Mouse (Mus musculus) spleen, adult 2 months (tissue): ENCODE measurements around the gene Ntm. TPM values are rescaled to one million over a fixed set of nuclear protein-coding genes. Genes with fewer than 3 reads are reported as not detected.

ENCODE experiments used
- DNase-seq, 2 experiments: peaks; one replicate each; pipeline versions ENCODE4 v3.0.0 to v3.0.0-alpha.2; 2012 to 2021; ENCODE audit warnings: low spot score in 2 of 2, low read depth in 1 of 2
- H3K27ac ChIP-seq: fragments of 200-500 bp; 2 replicates; pipeline ENCODE4 v1.5.1; 2012; ENCODE audit warnings: low read length, inconsistent platforms; ENCODE audit not compliant: insufficient read depth
- H3K27me3 ChIP-seq: fragments of 200-500 bp; 2 replicates; pipeline ENCODE4 v1.6.1; 2012; ENCODE audit warnings: mild to moderate bottlenecking, moderate library complexity, low read length, inconsistent platforms; ENCODE audit not compliant: control insufficient read depth, insufficient read depth
- H3K36me3 ChIP-seq: fragments of 200-500 bp; 2 replicates; pipeline ENCODE4 v1.6.1; 2012; ENCODE audit warnings: mild to moderate bottlenecking, low read length, inconsistent platforms; ENCODE audit not compliant: control insufficient read depth, insufficient read depth
- H3K4me1 ChIP-seq: fragments of 200-500 bp; 2 replicates; pipeline ENCODE4 v1.6.1; 2011; ENCODE audit warnings: inconsistent platforms; ENCODE audit not compliant: control insufficient read depth, insufficient read depth, insufficient read length
- H3K4me3 ChIP-seq: fragments of 200-500 bp; 2 replicates; pipeline ENCODE4 v1.5.1; 2011; ENCODE audit warnings: mild to moderate bottlenecking, inconsistent platforms; ENCODE audit not compliant: insufficient read depth, insufficient read length; ENCODE audit errors: extremely low read depth
- CTCF ChIP-seq: fragments of 200-500 bp; IDR thresholded peaks from 2 replicates; pipeline ENCODE4 v1.5.1; 2011; ENCODE audit warnings: mild to moderate bottlenecking, inconsistent platforms; ENCODE audit not compliant: insufficient read depth, insufficient read length, insufficient replicate concordance; ENCODE audit errors: extremely low read depth
- POLR2A ChIP-seq: fragments of 200-500 bp; IDR thresholded peaks from 2 replicates; pipeline ENCODE4 v1.6.1; 2011; ENCODE audit warnings: low read depth, low read length, inconsistent platforms
- WGBS: fragments of 180-500 bp; shearing (Covaris S2); methylation state at CpG from one replicate; pipeline ENCODE4 v1.1.7; 2018; 5-methylcytosine and 5-hydroxymethylcytosine counted together
- polyA plus RNA-seq: library from polyadenylated mRNA; depleted of rRNA; stranded (reverse); fragments of >200 nt; gene quantifications from 2 replicates; pipeline ENCODE4 v1.2.3, GENCODE M21; 2012

Ntm gene
- polyA plus RNA-seq, 1 experiment: 0.18 TPM

DNA sequence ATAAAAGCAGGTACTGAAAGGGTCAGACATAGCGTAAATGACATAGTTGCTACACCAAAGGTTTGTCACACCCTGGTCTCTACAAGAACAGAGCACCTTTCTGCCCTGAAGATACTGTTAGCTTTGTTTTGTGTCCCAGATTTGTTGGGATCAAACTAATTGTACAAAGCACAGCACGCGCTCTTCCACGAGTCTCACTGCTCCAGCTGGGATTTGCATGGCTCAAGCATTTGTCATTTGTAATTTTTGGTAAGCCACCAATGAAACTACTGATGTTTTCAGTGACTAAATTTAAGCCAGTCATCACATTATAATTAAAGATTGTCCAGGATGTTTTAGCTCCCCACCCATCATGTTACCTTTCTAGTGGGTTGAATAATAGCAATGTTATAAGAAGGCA, 735.2 kb downstream of the Ntm start:
- TF ChIP-seq CTCF: no peak
- TF ChIP-seq POLR2A: no peak
- DNase-seq: no peak
- Histone ChIP-seq H3K27me3 (no peaks in the 10 kb centered on the region), H3K4me3 (no peak overlapping the region), H3K27ac (no peak overlapping the region), H3K4me1 (no peaks in the 10 kb centered on the region), H3K36me3 (no peaks in the 10 kb centered on the region)
- 94% methylated on average over 4 of the region's 4 CpGs for WGBS

- 71% methylated on average over 10 of the region's 10 CpGs for WGBS
- no peaks in the 10 kb centered on the region for H3K36me3 ChIP-seq
These were observed 739.9 kb downstream of the Ntm start for GRCm38 (mm10) chr9:29222915-29223545.

GRCm38 (mm10) chr9:29220941-29221615, 741.9 kb downstream of the Ntm start:
- no peak for DNase-seq
- no peaks in the 10 kb centered on the region for H3K36me3 ChIP-seq
- WGBS: 36% methylated on average over 5 of the region's 5 CpGs
- TF ChIP-seq POLR2A (no peak), CTCF (no peak)
- H3K4me1 ChIP-seq: no peaks in the 10 kb centered on the region
- no peaks in the 10 kb centered on the region for H3K27me3 ChIP-seq
- no peak overlapping the region for H3K4me3 ChIP-seq
- no peak overlapping the region for H3K27ac ChIP-seq

More at GRCm38 (mm10) chr9:29222915-29223545, 739.9 kb downstream of the Ntm start:
- no peaks in the 10 kb centered on the region for H3K27me3 ChIP-seq
- H3K4me3 ChIP-seq: no peak overlapping the region
- no peaks in the 10 kb centered on the region for H3K4me1 ChIP-seq
- DNase-seq: no peak
- no peak for TF ChIP-seq CTCF
- no peak overlapping the region for H3K27ac ChIP-seq

DNA sequence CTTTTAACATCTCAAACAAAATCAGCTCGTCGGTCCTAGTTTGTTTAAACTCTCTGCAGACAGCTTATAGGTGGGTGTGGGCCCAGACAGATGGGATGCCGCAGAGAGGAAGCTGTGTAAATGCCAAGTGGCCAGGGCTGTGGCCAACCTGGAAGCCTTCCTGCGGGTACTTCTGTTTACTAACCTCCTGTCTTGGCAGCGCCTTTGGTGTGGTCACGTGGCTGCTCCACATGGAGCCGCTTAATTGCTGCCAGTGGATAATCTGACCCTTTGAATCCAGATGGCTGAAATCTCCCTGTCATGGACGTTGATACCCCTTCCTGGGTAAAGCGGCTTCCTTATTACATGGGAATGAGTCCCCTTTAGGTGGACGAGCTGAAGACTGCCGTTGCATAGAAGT, 742.4 kb downstream of the Ntm start:
- Histone ChIP-seq H3K27me3 (no peaks in the 10 kb centered on the region), H3K4me1 (no peaks in the 10 kb centered on the region), H3K4me3 (no peak overlapping the region), H3K27ac (no peak overlapping the region), H3K36me3 (no peaks in the 10 kb centered on the region)
- TF ChIP-seq CTCF (no peak), POLR2A (no peak)
- DNase-seq: no peak
- WGBS: 52% methylated on average over 11 of the region's 11 CpGs

DNA sequence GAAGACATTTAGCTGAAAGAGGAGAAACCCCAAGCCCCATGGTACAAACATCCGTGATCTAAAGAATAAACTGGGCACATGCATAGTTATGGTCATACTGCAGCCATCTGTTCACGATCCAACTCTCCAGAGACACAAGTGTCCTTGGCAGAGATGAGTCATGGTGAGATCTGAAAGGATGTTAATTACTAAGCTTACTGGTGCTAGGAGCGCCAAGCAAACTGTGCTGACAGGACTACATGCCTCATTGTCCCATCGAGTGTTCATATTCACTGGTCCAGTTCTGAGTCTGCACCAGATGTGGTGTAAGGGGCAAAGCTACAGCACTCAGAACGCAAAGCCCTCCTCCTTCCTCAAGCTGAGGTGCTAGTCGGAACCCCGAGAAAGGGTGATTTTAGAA, 745.0 kb downstream of the Ntm start:
- no peaks in the 10 kb centered on the region for H3K4me1 ChIP-seq
- no peaks in the 10 kb centered on the region for H3K36me3 ChIP-seq
- WGBS: 84% methylated on average over 7 of the region's 7 CpGs
- H3K27me3 ChIP-seq: no peaks in the 10 kb centered on the region
- TF ChIP-seq POLR2A: no peak
- no peak for TF ChIP-seq CTCF
- no peak overlapping the region for H3K27ac ChIP-seq
- H3K4me3 ChIP-seq: no peak overlapping the region
- DNase-seq: no peak

DNA sequence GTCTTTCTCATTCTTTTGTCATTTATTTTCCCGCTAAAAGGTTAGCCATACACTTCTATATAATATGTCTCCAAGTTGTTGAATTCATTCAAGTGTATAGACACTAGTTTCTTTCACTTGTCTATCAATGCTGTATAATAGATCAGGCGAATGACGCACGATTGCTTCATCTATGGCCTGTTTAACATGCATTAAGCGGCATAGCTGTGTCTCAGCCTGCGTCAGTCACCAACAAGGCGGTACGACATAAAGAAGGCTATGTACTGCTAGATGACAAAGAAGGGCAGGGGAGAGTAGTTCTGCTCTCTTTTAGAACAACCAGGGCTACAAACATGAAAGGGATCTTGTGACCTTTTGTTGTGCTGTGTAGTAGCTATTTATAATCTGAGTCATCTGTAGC, 746.4 kb downstream of the Ntm start:
- Histone ChIP-seq H3K36me3 (no peaks in the 10 kb centered on the region), H3K4me3 (no peak overlapping the region), H3K4me1 (no peaks in the 10 kb centered on the region), H3K27me3 (no peaks in the 10 kb centered on the region), H3K27ac (no peak overlapping the region)
- 93% methylated on average over 8 of the region's 8 CpGs for WGBS
- DNase-seq: no peak
- TF ChIP-seq CTCF: no peak
- TF ChIP-seq POLR2A: no peak

- no peak for DNase-seq
- WGBS: 74% methylated on average over 2 of the region's 2 CpGs
- H3K27me3 ChIP-seq: no peaks in the 10 kb centered on the region
These were observed 747.1 kb downstream of the Ntm start for GRCm38 (mm10) chr9:29215796-29216195.

More at GRCm38 (mm10) chr9:29215796-29216195, 747.1 kb downstream of the Ntm start:
- Histone ChIP-seq H3K27ac (no peak overlapping the region), H3K4me1 (no peaks in the 10 kb centered on the region), H3K4me3 (no peak overlapping the region), H3K36me3 (no peaks in the 10 kb centered on the region)
- TF ChIP-seq CTCF: no peak
- no peak for TF ChIP-seq POLR2A
